Mouse (Mus musculus) lung, postnatal 36 days (tissue): Measurements from ENCODE around the gene Ccdc65.
A peak's percentile ranks its signal among the peaks of the same experiment; 100 is the strongest.

Source experiments
- DNase-seq: peaks from one replicate; pipeline ENCODE4 v3.0.0; 2022; ENCODE audit warnings: mixed read lengths

Ccdc65 gene

GRCm38 (mm10) chr15:98695726-98696125 lies 12.3 kb upstream of the Ccdc65 start:
- DNase-seq: peak; percentile 28

- no peak for DNase-seq
Observed at GRCm38 (mm10) chr15:98696216-98696615, 11.8 kb upstream of the Ccdc65 start.

DNA sequence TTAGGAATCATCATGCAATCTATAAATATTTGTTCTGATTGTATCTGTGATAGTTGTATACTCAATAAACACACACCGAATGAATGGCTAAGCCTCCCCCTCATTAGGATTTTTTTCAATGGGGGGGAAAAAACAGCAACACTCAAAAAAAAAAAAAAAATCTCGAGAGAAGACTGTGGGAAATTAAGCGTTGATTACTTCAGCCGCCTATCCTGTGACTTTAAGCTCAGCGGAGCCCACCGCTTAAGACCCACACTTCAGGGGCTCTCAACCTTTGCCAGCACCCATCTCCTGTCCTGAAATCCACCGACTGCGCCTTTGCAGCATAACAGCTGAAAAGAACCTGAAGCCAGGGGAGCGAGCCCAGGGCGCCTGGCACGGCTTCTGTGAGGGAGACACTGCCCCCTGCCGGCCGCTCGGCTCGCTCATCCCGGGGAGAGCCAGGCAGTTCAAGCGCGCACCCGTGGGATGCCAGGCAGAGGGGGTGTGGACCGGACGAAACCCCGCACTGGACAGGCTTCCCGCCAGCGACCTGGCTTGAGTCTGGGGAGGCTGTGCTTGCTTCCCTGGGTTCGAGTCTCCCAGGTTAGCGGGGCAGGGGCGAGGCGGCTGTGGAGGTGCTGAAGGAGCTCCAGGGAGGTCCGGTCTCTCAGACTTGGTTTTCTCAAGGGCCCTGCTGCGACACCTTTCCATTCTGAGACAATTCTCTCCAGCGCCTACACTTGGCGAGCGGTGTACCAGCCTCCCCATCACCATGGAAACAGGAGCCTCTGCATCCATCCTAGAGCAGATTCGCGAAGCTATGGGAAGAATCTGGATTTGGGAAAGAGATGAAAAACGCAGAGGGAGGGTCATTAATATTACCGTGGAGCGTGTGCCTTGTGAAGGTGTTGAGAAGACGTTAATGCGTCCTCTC lies 8.6 kb upstream of the Ccdc65 start:
- DNase-seq: peak; percentile 91

DNA sequence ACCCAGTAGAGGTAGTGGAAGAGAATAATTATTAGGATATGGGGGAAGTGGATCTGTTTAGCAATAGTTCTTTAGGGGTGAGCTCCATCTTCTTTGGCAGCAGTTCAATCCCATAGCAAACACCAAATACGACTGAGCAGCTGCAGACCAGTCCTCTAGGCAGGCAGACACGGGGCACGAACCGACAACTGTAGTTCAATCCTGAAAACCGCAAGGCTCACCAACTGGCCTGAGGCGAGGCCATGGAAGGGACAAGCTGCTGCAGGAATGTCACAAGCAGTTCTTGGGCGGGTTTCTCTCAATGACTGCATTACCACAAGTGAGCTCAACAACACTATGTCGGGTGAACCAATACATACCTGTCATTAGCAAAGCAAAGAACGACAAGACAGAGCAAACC lies 3.7 kb upstream of the Ccdc65 start:
- DNase-seq: no peak

- peak; percentile 85 for DNase-seq
Observed at GRCm38 (mm10) chr15:98710442-98710841, 2.4 kb downstream of the Ccdc65 start.

DNA sequence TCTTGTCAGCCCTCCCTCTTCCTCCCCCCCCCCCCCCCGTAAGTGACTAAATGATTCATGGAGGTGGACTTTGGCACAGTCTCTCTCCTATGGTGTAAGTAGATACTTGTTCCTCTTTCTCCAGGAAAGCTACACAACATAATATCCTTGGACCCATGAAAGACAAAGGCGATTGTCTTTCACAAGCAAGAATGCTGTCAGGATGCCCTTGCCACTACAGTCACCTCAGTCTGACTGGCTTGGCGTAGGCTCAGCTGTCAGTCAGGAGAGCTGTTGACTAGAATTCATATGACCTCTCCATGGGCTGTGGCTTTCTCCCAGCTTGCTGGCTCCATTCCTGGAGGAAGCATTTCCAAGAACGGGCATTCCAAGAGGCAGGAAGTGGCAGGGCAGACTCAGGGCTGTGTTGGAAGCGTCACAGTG lies 6.2 kb downstream of the Ccdc65 start:
- peak; percentile 82 for DNase-seq

DNA sequence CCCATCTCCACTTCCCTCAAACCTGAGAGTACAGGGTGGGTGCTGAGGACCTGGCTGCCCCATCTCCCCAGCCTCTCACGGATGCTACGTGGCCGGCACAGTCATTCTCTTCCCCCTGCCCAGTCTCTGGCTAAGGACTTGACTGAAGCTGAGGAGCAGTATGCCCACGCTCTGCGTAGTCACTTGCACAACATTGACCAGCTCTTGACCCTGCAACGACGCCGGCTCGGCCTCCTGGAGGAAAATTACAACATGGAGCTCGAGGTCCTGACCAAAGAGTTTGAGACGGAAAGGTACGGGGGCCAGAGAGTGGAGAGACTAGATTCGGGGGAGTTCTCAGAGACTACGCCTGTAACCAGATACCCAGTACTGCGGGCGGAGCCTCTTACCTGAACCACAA lies 9.3 kb downstream of the Ccdc65 start:
- DNase-seq: peak; percentile 62

DNA sequence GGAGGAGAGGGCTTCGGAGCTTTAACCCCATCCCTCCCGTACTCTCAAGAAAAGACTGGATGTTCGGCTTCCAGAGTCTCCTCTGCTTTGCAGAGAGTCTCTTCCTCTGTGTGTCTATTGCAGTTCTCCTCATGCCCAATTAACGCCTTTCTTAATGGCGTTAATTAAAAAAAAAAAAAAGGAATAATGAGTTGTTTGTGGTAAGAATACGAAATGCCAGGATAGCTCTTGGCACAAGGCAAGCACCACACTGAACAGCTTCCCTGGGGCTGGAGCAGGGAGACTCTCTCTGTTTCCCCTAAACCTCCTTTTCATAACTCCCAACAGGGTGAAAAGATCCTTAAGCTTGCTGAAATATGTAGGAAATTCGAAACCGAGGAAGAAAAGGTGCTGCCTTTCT lies 14.2 kb downstream of the Ccdc65 start:
- no peak for DNase-seq

- peak; percentile 22 for DNase-seq
Observed at GRCm38 (mm10) chr15:98722854-98723253, 14.8 kb downstream of the Ccdc65 start.

DNA sequence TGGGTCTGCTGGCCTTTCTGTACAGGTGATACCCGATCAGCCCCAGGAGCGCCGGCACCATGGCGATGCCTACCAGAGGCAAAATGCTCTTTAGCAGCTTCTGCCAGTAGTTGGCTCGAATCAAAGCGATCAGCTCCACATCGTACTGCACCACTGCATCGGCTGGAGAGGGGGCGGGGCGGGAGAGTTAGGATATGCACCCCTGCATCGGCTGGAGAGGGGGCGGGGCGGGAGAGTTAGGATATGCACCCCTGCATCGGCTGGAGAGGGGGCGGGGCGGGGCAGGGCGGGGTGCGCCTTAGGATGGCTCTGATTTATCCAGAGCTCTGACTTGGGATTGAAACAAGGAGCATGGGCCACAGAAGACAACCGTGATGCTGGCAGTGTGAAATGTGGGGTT lies 16.4 kb downstream of the Ccdc65 start:
- DNase-seq: no peak

DNA sequence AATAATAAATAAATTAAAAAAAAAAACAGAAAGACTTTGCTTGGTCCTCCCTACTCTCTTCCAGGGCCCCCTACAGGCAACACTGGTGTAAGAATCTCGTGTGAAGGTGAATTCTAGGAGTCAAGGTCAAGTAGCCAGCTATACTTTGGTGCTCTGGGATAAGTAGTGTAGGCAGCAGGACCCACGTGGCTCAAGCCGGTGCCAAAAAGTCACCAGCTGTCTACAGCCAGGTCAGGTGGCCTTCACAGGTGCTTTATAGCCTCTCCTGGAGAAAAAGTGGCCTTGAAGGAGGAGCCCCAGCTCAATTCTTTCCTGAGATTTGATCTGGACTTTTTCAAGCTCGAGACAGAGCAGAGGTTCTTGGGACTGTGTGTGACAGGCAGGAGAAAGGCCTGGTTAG lies 18.1 kb downstream of the Ccdc65 start:
- peak; percentile 64 for DNase-seq

GRCm38 (mm10) chr15:98726746-98727145 lies 18.7 kb downstream of the Ccdc65 start:
- DNase-seq: no peak

DNA sequence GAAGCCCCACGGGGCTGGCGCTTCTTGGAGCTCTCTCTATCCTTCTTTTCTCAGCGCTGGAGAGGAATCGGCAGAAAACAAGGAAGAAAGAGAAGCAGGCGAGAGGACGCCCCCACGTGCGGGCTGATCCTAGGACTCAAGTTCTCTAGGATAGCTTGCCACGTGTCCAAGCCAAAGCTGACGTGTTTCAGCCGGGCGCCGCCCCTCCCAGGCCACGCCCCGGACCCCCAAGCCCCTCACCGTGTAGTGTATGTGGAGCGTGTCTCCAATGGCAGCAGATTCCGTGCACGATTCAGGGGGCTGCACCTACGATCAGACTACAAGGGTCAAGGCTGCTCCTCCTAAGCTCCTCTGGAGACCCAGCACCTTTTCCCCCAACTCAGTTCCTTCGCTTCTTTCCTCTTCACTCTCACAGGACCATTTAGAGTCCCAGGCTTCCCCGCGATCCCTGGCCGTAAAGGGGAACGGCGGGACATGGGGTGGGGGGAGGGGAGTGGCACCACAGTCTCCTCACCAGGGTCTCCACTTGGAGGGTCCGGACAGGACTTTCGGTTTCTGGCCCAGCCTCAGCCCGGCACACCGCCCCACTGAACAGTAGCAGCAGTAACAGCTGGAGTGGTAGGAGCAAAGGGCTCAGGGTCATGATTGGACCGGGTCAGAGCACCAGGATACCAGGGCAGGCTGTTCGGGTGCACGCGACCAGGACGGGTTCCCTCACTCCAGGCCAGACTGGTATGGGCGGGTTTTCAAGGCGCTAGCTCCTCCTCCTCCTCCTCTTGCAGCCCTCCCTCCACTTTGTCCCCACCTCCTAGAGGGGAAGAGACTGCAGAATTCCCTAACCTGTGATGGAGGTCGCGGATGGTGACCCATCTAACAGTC lies 19.7 kb downstream of the Ccdc65 start, which contains the start of gene Fkbp11:
Fkbp11 (minus strand) TSS at position 756 of the 879 bp plus-strand sequence.
- DNase-seq: peak; percentile 87

DNA sequence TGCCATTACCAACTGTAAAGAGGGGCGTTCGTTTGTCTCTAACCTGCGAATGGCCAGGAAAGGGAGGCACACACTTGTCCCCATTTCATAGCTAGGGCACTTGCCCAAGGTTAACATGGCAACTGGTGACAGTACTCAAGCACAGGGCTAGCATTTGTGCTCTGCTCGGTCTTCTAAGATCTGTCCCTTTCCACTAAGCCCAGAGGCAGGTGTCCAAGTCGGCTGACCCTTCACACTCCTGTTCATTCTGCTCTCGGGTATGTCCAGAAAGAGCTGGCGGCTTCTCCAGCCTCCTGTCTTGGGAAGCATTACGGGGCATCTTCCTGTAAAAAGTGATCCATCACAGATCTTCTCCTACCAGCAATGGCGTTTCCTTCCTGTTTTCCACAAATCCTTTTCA lies 20.4 kb downstream of the Ccdc65 start:
- DNase-seq: no peak

DNA sequence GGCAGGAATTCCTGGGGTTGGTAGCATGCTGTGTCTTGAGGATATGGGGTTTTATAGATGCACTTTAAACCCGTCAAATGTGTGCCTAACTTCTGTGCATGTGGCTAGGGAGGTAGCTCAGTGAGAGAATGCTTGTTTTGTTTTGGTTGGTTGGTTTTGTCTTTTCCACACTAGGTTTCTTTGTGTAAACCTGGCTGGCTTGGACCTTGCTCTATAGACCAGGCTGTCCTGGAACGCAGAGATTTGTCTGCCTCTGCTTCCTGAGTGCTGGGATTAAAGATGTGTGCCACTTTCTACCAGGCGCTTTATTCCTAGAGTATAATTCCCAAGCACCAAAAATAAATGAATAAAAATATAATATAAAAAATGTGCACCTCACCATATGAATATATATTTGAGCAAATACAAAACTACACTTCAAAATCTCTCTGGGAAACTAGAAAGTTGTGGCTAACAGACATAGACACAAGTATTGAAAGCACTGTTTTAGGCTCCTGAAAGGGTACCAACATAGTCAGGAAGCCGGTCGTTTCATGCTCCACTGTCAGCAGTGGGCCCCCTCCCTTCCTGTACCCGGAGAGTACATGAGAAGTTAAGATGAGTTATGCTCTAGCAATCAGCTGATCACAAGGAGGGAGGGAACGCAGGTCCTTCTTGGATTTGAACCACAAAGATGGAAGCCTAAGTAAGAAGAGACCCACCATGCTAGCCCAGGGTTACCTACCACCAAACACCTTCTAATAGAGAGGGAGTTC lies 22.0 kb downstream of the Ccdc65 start:
- DNase-seq: peak; percentile 12

DNA sequence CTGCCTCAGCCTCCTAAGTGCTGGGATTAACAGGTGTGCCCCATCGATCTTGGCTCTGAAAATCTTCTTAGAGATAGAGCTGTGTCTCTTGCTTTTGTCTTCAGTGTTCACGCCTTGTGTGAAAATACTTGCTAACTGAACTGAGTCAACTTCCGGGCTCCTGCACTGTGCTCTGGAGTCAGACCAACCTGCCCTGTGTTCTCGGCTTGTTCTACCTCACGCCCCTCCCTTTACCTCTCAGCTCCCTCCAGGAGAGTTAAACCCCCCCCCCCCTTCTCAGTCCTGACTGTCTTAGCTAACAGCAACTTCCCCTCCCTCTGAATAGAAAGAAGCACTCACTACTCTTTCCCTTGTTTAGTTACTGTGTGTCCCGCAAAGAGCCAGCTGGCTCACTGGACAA lies 22.8 kb downstream of the Ccdc65 start:
- DNase-seq: no peak

GRCm38 (mm10) chr15:98732006-98732531 lies 24.1 kb downstream of the Ccdc65 start:
- no peak for DNase-seq

- DNase-seq: no peak
Observed at GRCm38 (mm10) chr15:98733370-98733769, 25.4 kb downstream of the Ccdc65 start.

- DNase-seq: no peak
Observed at GRCm38 (mm10) chr15:98733976-98734566, 26.1 kb downstream of the Ccdc65 start.

- peak; percentile 61 for DNase-seq
Observed at GRCm38 (mm10) chr15:98736521-98736920, 28.5 kb downstream of the Ccdc65 start.

DNA sequence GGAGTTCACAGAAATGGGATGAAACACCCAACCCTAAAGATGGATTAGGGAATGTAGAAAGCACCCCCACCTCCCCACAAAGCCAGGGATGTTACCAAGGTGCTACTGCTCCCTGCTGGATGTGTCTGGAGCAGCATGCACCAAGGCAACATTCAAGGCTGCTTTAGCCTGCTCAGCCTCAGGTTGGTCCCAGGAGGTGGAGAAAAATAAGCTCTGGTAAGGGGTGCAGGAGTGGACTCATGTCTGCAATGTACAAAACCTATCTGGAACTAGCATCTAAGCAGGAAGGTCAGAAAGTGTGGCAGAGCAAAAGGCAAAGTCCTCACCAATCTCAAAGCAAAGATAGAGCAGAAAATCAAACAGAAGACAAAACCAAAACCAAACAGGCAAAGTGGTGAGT lies 29.9 kb downstream of the Ccdc65 start:
- peak; percentile 70 for DNase-seq

GRCm38 (mm10) chr15:98738796-98739195 lies 30.8 kb downstream of the Ccdc65 start:
- no peak for DNase-seq
